Mouse (Mus musculus) stomach, embryonic 16.5 days (tissue): ENCODE results near the gene Wdr18. TPM values are rescaled to one million over a fixed set of nuclear protein-coding genes. Genes with fewer than 3 reads are reported as not detected.
A peak's percentile ranks its signal among the peaks of the same experiment; 100 is the strongest.

ENCODE experiments used
- ATAC-seq: fragments of 200-750 bp; cut with Nextera tagmentation; 2 replicates; pipeline ENCODE4 v1.8.0; 2017; ENCODE audit warnings: moderate number of reproducible peaks, moderate TSS enrichment; ENCODE audit not compliant: insufficient read depth, low FRiP score
- H3K27ac ChIP-seq: fragments of 300-500 bp; sonication (generic); 2 replicates; pipeline ENCODE4 v1.5.1; 2014; ENCODE audit warnings: low read length
- H3K27me3 ChIP-seq: fragments of 300-500 bp; sonication (generic); 2 replicates; pipeline ENCODE4 v1.6.1; 2014; ENCODE audit warnings: low read length, control low read depth, mixed read lengths; ENCODE audit not compliant: control insufficient read depth, insufficient read depth
- H3K36me3 ChIP-seq: fragments of 300-500 bp; sonication (generic); 2 replicates; pipeline ENCODE4 v1.6.1; 2014; ENCODE audit warnings: low read length; ENCODE audit not compliant: control insufficient read depth, insufficient read depth
- H3K4me1 ChIP-seq: fragments of 300-500 bp; sonication (generic); 2 replicates; pipeline ENCODE4 v1.6.1; 2014; ENCODE audit warnings: low read length, control low read depth, mixed read lengths; ENCODE audit not compliant: control insufficient read depth, insufficient read depth
- H3K4me2 ChIP-seq: fragments of 300-500 bp; sonication (generic); 2 replicates; pipeline ENCODE4 v1.6.1; 2014; ENCODE audit warnings: low read depth, low read length, mixed read lengths
- H3K4me3 ChIP-seq: fragments of 300-500 bp; sonication (generic); replicated peaks from 2 replicates; pipeline ENCODE4 v1.5.1; 2014; ENCODE audit warnings: mild to moderate bottlenecking, low read length
- H3K9ac ChIP-seq: fragments of 300-500 bp; sonication (generic); 2 replicates; pipeline ENCODE4 v1.6.1; 2014; ENCODE audit warnings: low read length
- H3K9me3 ChIP-seq: fragments of 300-500 bp; sonication (generic); replicated peaks from 2 replicates; pipeline ENCODE4 v1.6.1; 2016; ENCODE audit warnings: low read length, control low read depth; ENCODE audit not compliant: control insufficient read depth
- WGBS: fragments of 180-500 bp; shearing (Covaris S2); extraction: QIAGEN DNeasy Blood & Tissue Kit; methylation state at CpG from one replicate; pipeline ENCODE4 v1.1.7; 2014; 5-methylcytosine and 5-hydroxymethylcytosine counted together
- polyA plus RNA-seq: library from polyadenylated mRNA; unstranded; fragments of >200 nt; fragmentation: Nextera tagmentation; extraction: Ambion mirVana; gene quantifications from 2 replicates; pipeline ENCODE4 v1.2.1, GENCODE M21; 2015

Gene Wdr18
- polyA plus RNA-seq, 1 experiment from 2014 or later: 86.9 TPM

DNA sequence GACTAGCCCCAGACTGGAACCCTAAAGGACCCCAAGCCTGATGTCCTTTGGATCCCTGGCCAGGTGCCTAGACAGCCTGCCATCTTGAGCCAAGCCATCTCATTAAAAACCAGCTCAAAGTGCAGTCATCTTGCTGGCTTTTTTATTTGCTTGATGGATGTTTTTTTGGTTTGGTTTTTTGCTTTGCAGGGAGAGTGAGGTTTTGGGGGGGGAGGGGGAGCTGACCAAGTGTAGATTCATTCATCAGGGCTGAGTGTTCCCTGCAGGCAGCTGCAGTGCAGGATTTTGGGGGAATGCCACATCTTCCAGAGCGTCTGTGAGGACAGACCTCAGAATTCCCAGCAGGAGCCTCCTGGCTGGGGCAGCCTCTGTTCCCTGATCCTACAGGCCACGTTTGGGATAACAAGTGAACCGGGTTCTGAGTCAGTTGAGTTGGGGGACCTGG is 9.2 kb downstream of the Wdr18 start:
- Histone ChIP-seq H3K4me2 (no peak overlapping the region), H3K4me1 (peaks cover 18% of the 10 kb centered on the region), H3K36me3 (peaks cover 18% of the 10 kb centered on the region), H3K27ac (0 out of 2 replicates have a peak overlapping the region, but pooled peaks have one; percentile 38), H3K9me3 (no peaks in the 10 kb centered on the region), H3K9ac (no peak overlapping the region), H3K4me3 (no peak overlapping the region), H3K27me3 (peaks cover 2% of the 10 kb centered on the region; the same call in 1 of the 2 replicates)
- WGBS: 21% methylated on average over 3 of the region's 3 CpGs
- ATAC-seq: no peak

- peaks cover 18% of the 10 kb centered on the region for H3K4me1 ChIP-seq
- H3K4me2 ChIP-seq: peak within 1 kb of the TSS; percentile 89
- no peak for ATAC-seq
- WGBS: 6% methylated on average over 45 of the region's 47 CpGs
- H3K27ac ChIP-seq: no peak within 1 kb of the TSS
- H3K9ac ChIP-seq: peak within 1 kb of the TSS; percentile 75
- no peaks in the 10 kb centered on the region for H3K9me3 ChIP-seq
- H3K4me3 ChIP-seq: peak within 1 kb of the TSS; percentile 50
- H3K27me3 ChIP-seq: peaks cover 2% of the 10 kb centered on the region; the same call in 1 of the 2 replicates
- peaks cover 23% of the 10 kb centered on the region for H3K36me3 ChIP-seq
These were observed 10.6 kb downstream of the Wdr18 start, which contains the start of gene Grin3b for GRCm38 (mm10) chr10:79970415-79971182. Gene Grin3b, plus strand, starts transcription at chr10:79970715.

DNA sequence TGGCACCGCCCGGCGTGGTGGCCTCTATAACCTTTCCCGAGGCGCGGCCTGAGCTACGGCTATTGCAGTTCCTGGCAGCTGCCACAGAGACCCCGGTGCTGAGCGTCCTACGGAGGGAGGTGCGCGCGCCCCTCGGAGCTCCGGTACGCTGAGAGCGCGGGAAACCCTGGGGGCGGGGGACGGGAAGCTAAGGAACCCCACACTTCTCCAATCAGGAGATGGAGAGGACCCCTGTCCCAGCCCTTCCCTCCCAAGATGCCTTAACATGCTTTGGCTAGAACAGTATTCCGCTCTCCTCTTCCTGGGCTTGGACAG is 11.2 kb downstream of the Wdr18 start:
- peak overlapping the region; percentile 50 for H3K4me3 ChIP-seq
- ATAC-seq: no peak
- peaks cover 18% of the 10 kb centered on the region for H3K4me1 ChIP-seq
- peaks cover 2% of the 10 kb centered on the region; the same call in 1 of the 2 replicates for H3K27me3 ChIP-seq
- H3K4me2 ChIP-seq: peak overlapping the region; percentile 89
- H3K36me3 ChIP-seq: peaks cover 23% of the 10 kb centered on the region
- 3% methylated on average over 21 of the region's 21 CpGs for WGBS
- no peaks in the 10 kb centered on the region for H3K9me3 ChIP-seq
- H3K27ac ChIP-seq: no peak overlapping the region
- peak overlapping the region; percentile 75 for H3K9ac ChIP-seq

- ATAC-seq: no peak
- H3K4me1 ChIP-seq: peaks cover 18% of the 10 kb centered on the region
These were observed 12.9 kb downstream of the Wdr18 start for GRCm38 (mm10) chr10:79972831-79973230.

GRCm38 (mm10) chr10:79974087-79974486 is 14.1 kb downstream of the Wdr18 start:
- H3K9ac ChIP-seq: no peak overlapping the region
- no peak for ATAC-seq
- no peak overlapping the region for H3K4me2 ChIP-seq
- H3K27me3 ChIP-seq: peaks cover 2% of the 10 kb centered on the region; the same call in 1 of the 2 replicates
- H3K4me3 ChIP-seq: no peak overlapping the region
- H3K4me1 ChIP-seq: peaks cover 11% of the 10 kb centered on the region
- H3K9me3 ChIP-seq: 0 out of 2 replicates have a peak, but pooled peaks cover 9% of the 10 kb centered on the region
- H3K27ac ChIP-seq: no peak overlapping the region
- 86% methylated on average over 21 of the region's 21 CpGs for WGBS
- peaks cover 38% of the 10 kb centered on the region for H3K36me3 ChIP-seq

More at GRCm38 (mm10) chr10:79972831-79973230, 12.9 kb downstream of the Wdr18 start:
- Histone ChIP-seq H3K4me2 (no peak overlapping the region), H3K9ac (no peak overlapping the region), H3K36me3 (peaks cover 29% of the 10 kb centered on the region), H3K4me3 (no peak overlapping the region), H3K9me3 (0 out of 2 replicates have a peak, but pooled peaks cover 8% of the 10 kb centered on the region), H3K27me3 (peaks cover 2% of the 10 kb centered on the region; the same call in 1 of the 2 replicates), H3K27ac (no peak overlapping the region)
- WGBS: 61% methylated on average over 14 of the region's 14 CpGs

- H3K4me2 ChIP-seq: no peak overlapping the region
- no peak for ATAC-seq
- 79% methylated on average over 8 of the region's 8 CpGs for WGBS
- peaks cover 11% of the 10 kb centered on the region for H3K4me1 ChIP-seq
- H3K36me3 ChIP-seq: peaks cover 38% of the 10 kb centered on the region
- H3K4me3 ChIP-seq: no peak overlapping the region
- H3K27ac ChIP-seq: no peak overlapping the region
- peaks cover 2% of the 10 kb centered on the region; the same call in 1 of the 2 replicates for H3K27me3 ChIP-seq
- 0 out of 2 replicates have a peak, but pooled peaks cover 9% of the 10 kb centered on the region for H3K9me3 ChIP-seq
- no peak overlapping the region for H3K9ac ChIP-seq
These were observed 14.7 kb downstream of the Wdr18 start for GRCm38 (mm10) chr10:79974668-79975067.

DNA sequence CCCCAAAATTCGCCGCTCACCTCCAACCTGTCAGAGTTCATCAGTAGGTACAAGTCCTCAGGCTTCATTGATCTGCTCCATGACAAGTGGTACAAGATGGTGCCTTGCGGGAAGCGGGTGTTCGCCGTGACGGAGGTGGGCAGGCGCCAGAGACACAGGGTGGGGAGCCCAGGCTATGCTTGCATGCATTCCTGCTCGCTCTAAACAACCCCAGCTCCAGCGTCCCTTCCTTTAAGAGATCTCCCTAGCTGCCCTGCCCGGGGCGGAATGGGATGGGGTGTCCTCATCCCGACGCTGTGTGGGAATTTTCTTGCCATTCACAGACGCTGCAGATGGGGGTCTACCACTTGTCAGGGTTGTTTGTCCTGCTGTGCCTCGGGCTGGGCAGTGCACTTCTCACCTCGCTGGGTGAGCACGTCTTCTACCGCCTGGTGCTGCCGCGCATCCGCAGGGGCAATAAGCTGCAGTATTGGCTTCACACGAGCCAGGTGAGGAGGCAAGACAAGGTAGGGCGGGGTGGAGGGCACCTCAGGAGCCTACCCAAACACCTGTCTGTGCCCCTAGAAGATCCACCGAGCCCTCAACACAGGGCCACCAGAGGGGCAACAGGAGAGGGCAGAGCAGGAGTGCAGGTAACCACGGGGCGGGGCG is 16.2 kb downstream of the Wdr18 start:
- Histone ChIP-seq H3K27ac (no peak overlapping the region), H3K9me3 (0 out of 2 replicates have a peak, but pooled peaks cover 9% of the 10 kb centered on the region), H3K27me3 (no peaks in the 10 kb centered on the region; the same call in 1 of the 2 replicates), H3K9ac (no peak overlapping the region), H3K36me3 (peaks cover 38% of the 10 kb centered on the region), H3K4me3 (no peak overlapping the region), H3K4me1 (peaks cover 2% of the 10 kb centered on the region), H3K4me2 (no peak overlapping the region)
- 84% methylated on average over 28 of the region's 28 CpGs for WGBS
- no peak for ATAC-seq

DNA sequence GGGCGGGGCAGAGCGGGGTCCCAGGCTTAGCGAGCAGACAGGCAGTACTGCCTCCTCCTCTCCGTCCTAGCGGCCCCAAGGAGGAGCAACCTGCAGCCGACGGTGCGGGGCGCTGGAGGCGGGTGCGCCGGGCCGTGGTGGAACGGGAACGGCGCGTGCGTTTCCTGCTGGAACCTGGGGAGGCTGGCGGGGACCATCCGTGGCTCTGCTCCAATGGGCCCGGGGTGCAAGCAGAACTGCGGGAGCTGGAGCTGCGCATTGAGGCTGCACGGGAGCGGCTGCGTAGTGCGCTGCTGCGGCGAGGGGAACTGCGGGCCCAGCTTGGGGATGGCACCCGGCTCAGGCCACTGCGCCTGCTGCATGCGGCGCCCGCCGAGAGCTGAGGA is 16.8 kb downstream of the Wdr18 start:
- no peaks in the 10 kb centered on the region for H3K4me1 ChIP-seq
- H3K9ac ChIP-seq: no peak overlapping the region
- H3K4me3 ChIP-seq: no peak overlapping the region
- no peak for ATAC-seq
- 0 out of 2 replicates have a peak, but pooled peaks cover 9% of the 10 kb centered on the region for H3K9me3 ChIP-seq
- peaks cover 38% of the 10 kb centered on the region for H3K36me3 ChIP-seq
- no peaks in the 10 kb centered on the region; the same call in 1 of the 2 replicates for H3K27me3 ChIP-seq
- H3K27ac ChIP-seq: no peak overlapping the region
- H3K4me2 ChIP-seq: no peak overlapping the region
- 78% methylated on average over 36 of the region's 36 CpGs for WGBS

DNA sequence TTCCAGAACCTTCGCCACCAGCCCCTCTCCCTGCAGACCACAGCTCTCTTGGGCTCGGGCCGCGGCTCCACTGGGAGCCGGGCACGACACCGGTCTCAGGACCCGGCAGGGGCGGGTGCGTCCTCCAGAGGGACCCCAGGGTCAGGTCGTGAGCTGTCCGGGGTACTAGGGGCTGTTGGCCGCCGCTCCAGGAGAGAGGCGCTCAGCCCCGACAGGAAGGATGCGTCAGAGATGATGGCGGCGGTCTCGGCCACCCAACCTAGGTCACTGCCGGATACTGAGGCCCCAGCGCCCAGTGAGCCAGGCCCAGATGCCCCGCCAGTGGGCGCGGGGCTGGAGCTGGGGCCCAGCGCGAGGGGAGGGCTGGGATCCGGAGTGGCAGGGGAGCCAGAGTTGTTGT is 17.4 kb downstream of the Wdr18 start:
- Histone ChIP-seq H3K4me2 (no peak overlapping the region), H3K27me3 (no peaks in the 10 kb centered on the region), H3K4me1 (peaks cover under 1% of the 10 kb centered on the region), H3K9me3 (0 out of 2 replicates have a peak, but pooled peaks cover 9% of the 10 kb centered on the region), H3K27ac (no peak overlapping the region), H3K36me3 (peaks cover 38% of the 10 kb centered on the region), H3K4me3 (no peak overlapping the region), H3K9ac (no peak overlapping the region)
- no peak for ATAC-seq
- WGBS: 84% methylated on average over 27 of the region's 28 CpGs
